Mouse (Mus musculus) urinary bladder, postnatal 4 days (tissue): ENCODE measurements around the gene Ghr.

ENCODE experiments used
- DNase-seq, 2 experiments: peaks; one replicate each; pipeline ENCODE4 v3.0.0; 2021 to 2022; ENCODE audit warnings: low spot score in 2 of 2

Ghr gene

GRCm38 (mm10) chr15:3383788-3384187 lies 199.5 kb downstream of the Ghr start:
- DNase-seq: no peak

- DNase-seq: no peak
Measured at GRCm38 (mm10) chr15:3381413-3381812, 201.9 kb downstream of the Ghr start.

GRCm38 (mm10) chr15:3368261-3368832 lies 214.9 kb downstream of the Ghr start:
- no peak for DNase-seq

- DNase-seq: no peak
Measured at GRCm38 (mm10) chr15:3356073-3356766, 227.1 kb downstream of the Ghr start.

- DNase-seq: no peak
Measured at GRCm38 (mm10) chr15:3353696-3354095, 229.6 kb downstream of the Ghr start.

- no peak for DNase-seq
Measured at GRCm38 (mm10) chr15:3349306-3350064, 233.8 kb downstream of the Ghr start.

- DNase-seq: no peak
Measured at GRCm38 (mm10) chr15:3346682-3347081, 236.6 kb downstream of the Ghr start.

GRCm38 (mm10) chr15:3344555-3344954 lies 238.7 kb downstream of the Ghr start:
- no peak for DNase-seq

GRCm38 (mm10) chr15:3341806-3342582 lies 241.3 kb downstream of the Ghr start:
- DNase-seq: no peak

- DNase-seq: no peak
Measured at GRCm38 (mm10) chr15:3339847-3340246, 243.4 kb downstream of the Ghr start.

- no peak for DNase-seq
Measured at GRCm38 (mm10) chr15:3332517-3332916, 250.8 kb downstream of the Ghr start.

GRCm38 (mm10) chr15:3331813-3332212 lies 251.5 kb downstream of the Ghr start:
- no peak for DNase-seq

- no peak for DNase-seq
Measured at GRCm38 (mm10) chr15:3330291-3330690, 253.0 kb downstream of the Ghr start.

GRCm38 (mm10) chr15:3323041-3323440 lies 260.3 kb downstream of the Ghr start:
- no peak for DNase-seq

GRCm38 (mm10) chr15:3319929-3320328 lies 263.4 kb downstream of the Ghr start:
- no peak for DNase-seq

- no peak for DNase-seq
Measured at GRCm38 (mm10) chr15:3316617-3317016, 266.7 kb downstream of the Ghr start.

- no peak for DNase-seq
Measured at GRCm38 (mm10) chr15:3312937-3313336, 270.4 kb downstream of the Ghr start.

- DNase-seq: no peak
Measured at GRCm38 (mm10) chr15:3309856-3310255, 273.4 kb downstream of the Ghr start.

GRCm38 (mm10) chr15:3303426-3303825 lies 279.9 kb downstream of the Ghr start, which contains the start of gene Ccdc152:
Gene Ccdc152 (minus strand): TSS chr15:3303526.
- DNase-seq: no peak

GRCm38 (mm10) chr15:3300361-3301100 lies 282.8 kb downstream of the Ghr start:
- no peak for DNase-seq

- no peak for DNase-seq
Measured at GRCm38 (mm10) chr15:3297615-3298014, 285.7 kb downstream of the Ghr start.
